15 mouse cellular contexts compared by ENCODE assay signal in the genomic region with DNA sequence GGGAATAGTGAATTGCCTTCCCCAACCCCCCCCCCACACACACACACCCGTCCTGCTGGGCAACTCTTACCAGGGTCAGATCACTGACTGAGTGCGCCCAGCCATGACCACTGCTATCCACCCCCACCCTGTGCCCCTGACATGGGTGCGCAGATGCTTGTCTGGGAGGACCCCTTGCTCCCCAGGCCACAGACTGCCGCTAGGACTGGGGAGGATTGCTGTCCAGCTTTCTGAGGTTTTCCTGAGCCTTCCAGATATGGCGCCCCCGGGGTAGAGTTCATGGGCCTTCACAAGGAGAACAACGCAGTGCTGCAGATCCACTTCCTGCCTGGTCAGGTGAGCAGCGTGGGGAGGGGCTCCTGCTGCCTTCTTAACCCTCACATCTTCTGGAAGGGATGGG. TPM values are rescaled to one million over a fixed set of nuclear protein-coding genes. Genes with fewer than 3 reads are reported as not detected.
DNase-seq lines count a peak whose midpoint lies in the region; ATAC-seq and TF ChIP-seq lines count a peak whose summit lies in the region.
"Had no signal": no experiment of that assay in that cellular context is flagged by ENCODE, and none has a peak within 500 bp of the region (broad histone marks: within the 10 kb centered on the region; RNA-seq: fewer than 3 reads in every experiment).

No protein-coding gene starts in this region.

- POLR2A ChIA-PET in Patski (lab: Charles Lee), result interaction anchor here (0.6 to 3.3 kb wide), 4 partner anchors 11 to 24 kb away, joined by 3 to 27 read pairs (median 4); no protein-coding TSS in a partner anchor

- 78% methylated on average over 8 of the region's 8 CpGs for whole genome bisulfite sequencing in hindbrain, embryonic 12.5 days
- 75% methylated on average over 8 of the region's 8 CpGs for WGBS in hindbrain, embryonic 16.5 days
- 32% methylated on average over 8 of the region's 8 CpGs for WGBS in kidney, adult 2 months
- 82% methylated on average over 8 of the region's 8 CpGs for WGBS in limb, embryonic 10.5 days
- WGBS in midbrain, embryonic 14.5 days, result 63% methylated on average over 8 of the region's 8 CpGs

- peaks cover 15% of the 10 kb centered on the region for H3K4me1 ChIP-seq in hindbrain, embryonic 12.5 days
- no peaks in the 10 kb centered on the region for H3K4me1 ChIP-seq in hindbrain, embryonic 16.5 days (ENCODE audit: control insufficient read depth, insufficient read depth, low read depth, low read length)
- peaks cover 42% of the 10 kb centered on the region for H3K4me1 ChIP-seq in kidney, adult 2 months (ENCODE audit: control insufficient read depth, insufficient read depth, low read length)
- peaks cover 44% of the 10 kb centered on the region for H3K4me1 ChIP-seq in limb, embryonic 10.5 days
- no peaks in the 10 kb centered on the region for H3K4me1 ChIP-seq in midbrain, embryonic 14.5 days (ENCODE audit: control insufficient read depth, insufficient read depth, low read length)

- H3K9ac ChIP-seq in hindbrain, embryonic 12.5 days, result no peak overlapping the region
- H3K9ac ChIP-seq in hindbrain, embryonic 16.5 days (ENCODE audit: low read depth, low read length), result no peak overlapping the region
- H3K9ac ChIP-seq in midbrain, embryonic 14.5 days (replicated peaks; ENCODE audit: low read length), result no peak overlapping the region
- H3K9ac ChIP-seq: midbrain, embryonic 13.5 days; neural tube, embryonic 12.5 days had no signal

- no peaks in the 10 kb centered on the region for H3K27me3 ChIP-seq in hindbrain, embryonic 12.5 days
- no peaks in the 10 kb centered on the region for H3K27me3 ChIP-seq in hindbrain, embryonic 16.5 days (replicated peaks; ENCODE audit: control insufficient read depth, insufficient read depth, low read length)
- no peaks in the 10 kb centered on the region for H3K27me3 ChIP-seq in Patski
- H3K27me3 ChIP-seq in kidney, adult 2 months (replicated peaks; ENCODE audit: control insufficient read depth, insufficient read depth, low read length), result no peaks in the 10 kb centered on the region
- no peaks in the 10 kb centered on the region for H3K27me3 ChIP-seq in limb, embryonic 10.5 days (ENCODE audit: low read depth, poor library complexity, severe bottlenecking)
- H3K27me3 ChIP-seq in midbrain, embryonic 14.5 days (ENCODE audit: control insufficient read depth, insufficient read depth, low read length), result no peaks in the 10 kb centered on the region
- H3K27me3 ChIP-seq: midbrain, embryonic 13.5 days; neural tube, embryonic 12.5 days had no signal

- in situ Hi-C loops in Patski (cut with MboI; ENCODE audit: low pct_unique_long_range_greater_than_20kb), result no loop called here

- H3K27ac ChIP-seq in hindbrain, embryonic 12.5 days, result 0 out of 2 replicates have a peak overlapping the region, but pooled peaks have one; percentile 4
- no peak overlapping the region for H3K27ac ChIP-seq in hindbrain, embryonic 16.5 days (ENCODE audit: low read depth, low read length)
- peak overlapping the region; percentile 84 for H3K27ac ChIP-seq in kidney, adult 2 months (ENCODE audit: insufficient read depth, low read depth, low read length)
- H3K27ac ChIP-seq in limb, embryonic 10.5 days, result peak overlapping the region; percentile 37; the same call in 1 of the 2 replicates
- H3K27ac ChIP-seq in midbrain, embryonic 14.5 days (replicated peaks; ENCODE audit: low read depth, low read length), result no peak overlapping the region
- H3K27ac ChIP-seq: midbrain, embryonic 13.5 days; neural tube, embryonic 12.5 days had no signal

- ATAC-seq in hindbrain, embryonic 12.5 days (ENCODE audit: low FRiP score), result no peak
- ATAC-seq in hindbrain, embryonic 16.5 days, result no peak
- peak; percentile 31 for ATAC-seq in Patski
- ATAC-seq in midbrain, embryonic 14.5 days (ENCODE audit: low FRiP score, low TSS enrichment), result no peak
- ATAC-seq: midbrain, embryonic 13.5 days had no signal

- no peaks in the 10 kb centered on the region for H3K9me3 ChIP-seq in hindbrain, embryonic 12.5 days (replicated peaks)
- H3K9me3 ChIP-seq in hindbrain, embryonic 16.5 days (ENCODE audit: control insufficient read depth, low read length), result no peaks in the 10 kb centered on the region
- no peaks in the 10 kb centered on the region for H3K9me3 ChIP-seq in limb, embryonic 10.5 days (replicated peaks)
- no peaks in the 10 kb centered on the region for H3K9me3 ChIP-seq in midbrain, embryonic 14.5 days (ENCODE audit: control insufficient read depth, low read length)
- H3K9me3 ChIP-seq: midbrain, embryonic 13.5 days; neural tube, embryonic 12.5 days had no signal

- CTCF ChIA-PET in Patski (lab: Charles Lee), result interaction anchor here (1.3 to 4.7 kb wide), 3 partner anchors 14 to 37 kb away, joined by 3 to 46 read pairs (median 13); no protein-coding TSS in a partner anchor

- DNase-seq in Patski (ENCODE audit: low read depth, low spot score), result no peak
- DNase-seq in kidney, adult 2 months, result peak; percentile 73
- DNase-seq in limb, embryonic 10.5 days (ENCODE audit: low spot score), result no peak
- no peak for DNase-seq in thymus, adult 18-20 months
- no peak for DNase-seq in midbrain, embryonic 14.5 days
- DNase-seq in gastrocnemius, postnatal 4 days (ENCODE audit: low spot score in 2 of 2), result no peak
- DNase-seq: cerebellum, adult 8-10 months; heart, adult 18-20 months; retina, postnatal 1 day; thymus, postnatal 36 days had no signal

- no peak for TF ChIP-seq CTCF in Patski (IDR thresholded peaks at IDR 0.05)
- no peak for TF ChIP-seq CTCF in kidney, adult 2 months (conservative IDR thresholded peaks at IDR 0.05; ENCODE audit: insufficient read depth, insufficient read length, low read depth, low read length)

- H3K36me3 ChIP-seq in hindbrain, embryonic 12.5 days, result no peaks in the 10 kb centered on the region
- no peaks in the 10 kb centered on the region for H3K36me3 ChIP-seq in hindbrain, embryonic 16.5 days (ENCODE audit: control insufficient read depth, insufficient read depth, low read length)
- H3K36me3 ChIP-seq in kidney, adult 2 months (ENCODE audit: control insufficient read depth, insufficient read depth, low read length), result peaks cover 9% of the 10 kb centered on the region
- H3K36me3 ChIP-seq in limb, embryonic 10.5 days, result peaks cover 40% of the 10 kb centered on the region
- H3K36me3 ChIP-seq in midbrain, embryonic 14.5 days (ENCODE audit: control insufficient read depth, insufficient read depth, low read length), result no peaks in the 10 kb centered on the region
- H3K36me3 ChIP-seq: midbrain, embryonic 13.5 days; neural tube, embryonic 12.5 days had no signal

- no peak overlapping the region for H3K4me3 ChIP-seq in hindbrain, embryonic 12.5 days
- no peak overlapping the region for H3K4me3 ChIP-seq in hindbrain, embryonic 16.5 days (ENCODE audit: low read length)
- no peak overlapping the region for H3K4me3 ChIP-seq in kidney, adult 2 months (ENCODE audit: insufficient read depth, low read depth, low read length)
- no peak overlapping the region for H3K4me3 ChIP-seq in limb, embryonic 10.5 days
- H3K4me3 ChIP-seq in midbrain, embryonic 14.5 days (replicated peaks; ENCODE audit: low read depth, low read length), result no peak overlapping the region
- H3K4me3 ChIP-seq: midbrain, embryonic 13.5 days; neural tube, embryonic 12.5 days had no signal

- no peak for TF ChIP-seq POLR2A in kidney, adult 2 months (IDR thresholded peaks at IDR 0.05; ENCODE audit: low read depth, low read length)

- H3K4me2 ChIP-seq in hindbrain, embryonic 12.5 days (replicated peaks), result no peak overlapping the region
- no peak overlapping the region for H3K4me2 ChIP-seq in hindbrain, embryonic 16.5 days (ENCODE audit: low read length)
- H3K4me2 ChIP-seq in midbrain, embryonic 14.5 days (ENCODE audit: low read length), result no peak overlapping the region
- H3K4me2 ChIP-seq: midbrain, embryonic 13.5 days; neural tube, embryonic 12.5 days had no signal

RNA-seq across cellular contexts. Expression of gene Myo15b, which starts 14.0 kb away (rescaled TPM):
- 0.05 and 0.12 TPM in 2 replicates for polyA plus RNA-seq in hindbrain, embryonic 12.5 days (2016; fragmentation: Nextera tagmentation; extraction: Ambion mirVana)
- 0.16 and 0.31 TPM in 2 replicates for polyA plus RNA-seq in hindbrain, embryonic 16.5 days (2015; fragmentation: Nextera tagmentation; extraction: Ambion mirVana)
- polyA plus RNA-seq in Patski (2021), result 1.4 TPM
- polyA plus RNA-seq in kidney, adult 2 months (2012; rRNA removed), result 104 and 132 TPM in 2 replicates
- polyA plus RNA-seq in limb, embryonic 10.5 days (2016; fragmentation: Nextera tagmentation; extraction: Ambion mirVana), result 0.05 and 0.18 TPM in 2 replicates
- polyA plus RNA-seq in midbrain, embryonic 14.5 days (2014; fragmentation: Nextera tagmentation; extraction: Ambion mirVana), result 0.15 TPM in 1 of 2 replicates, not detected in the other
- total RNA-seq in gastrocnemius, postnatal 4 days (2021), result under 1 TPM; 0.37 to 0.60 TPM
- total RNA-seq: heart, adult 18-20 months had no signal

RNA-seq across cellular contexts. Expression of gene Llgl2, which starts 20.4 kb away (rescaled TPM):
- polyA plus RNA-seq in hindbrain, embryonic 12.5 days (2016; fragmentation: Nextera tagmentation; extraction: Ambion mirVana), result 4.0 and 6.1 TPM in 2 replicates
- polyA plus RNA-seq in hindbrain, embryonic 16.5 days (2015; fragmentation: Nextera tagmentation; extraction: Ambion mirVana), result 1.3 and 2.1 TPM in 2 replicates
- 163 TPM for polyA plus RNA-seq in Patski (2021)
- 153 and 166 TPM in 2 replicates for polyA plus RNA-seq in kidney, adult 2 months (2012; rRNA removed)
- polyA plus RNA-seq in limb, embryonic 10.5 days (2016; fragmentation: Nextera tagmentation; extraction: Ambion mirVana), result 11.2 and 12.3 TPM in 2 replicates
- polyA plus RNA-seq in midbrain, embryonic 14.5 days (2014; fragmentation: Nextera tagmentation; extraction: Ambion mirVana), result 0.55 and 0.63 TPM in 2 replicates
- 10 to 100 TPM; 19.0 to 21.6 TPM for total RNA-seq in gastrocnemius, postnatal 4 days (2021)

RNA-seq across cellular contexts. Expression of gene Tsen54, which starts 29.7 kb away (rescaled TPM):
- polyA plus RNA-seq in hindbrain, embryonic 12.5 days (2016; fragmentation: Nextera tagmentation; extraction: Ambion mirVana), result 27.1 and 28.8 TPM in 2 replicates
- 18.7 and 23.3 TPM in 2 replicates for polyA plus RNA-seq in hindbrain, embryonic 16.5 days (2015; fragmentation: Nextera tagmentation; extraction: Ambion mirVana)
- 52.3 TPM for polyA plus RNA-seq in Patski (2021)
- 36.4 and 43.4 TPM in 2 replicates for polyA plus RNA-seq in kidney, adult 2 months (2012; rRNA removed)
- polyA plus RNA-seq in limb, embryonic 10.5 days (2016; fragmentation: Nextera tagmentation; extraction: Ambion mirVana), result 42.5 and 48.8 TPM in 2 replicates
- 17.2 and 20.5 TPM in 2 replicates for polyA plus RNA-seq in midbrain, embryonic 14.5 days (2014; fragmentation: Nextera tagmentation; extraction: Ambion mirVana)
- total RNA-seq in gastrocnemius, postnatal 4 days (2021), result 10 to 100 TPM; 15.6 to 16.9 TPM

RNA-seq across cellular contexts. Expression of gene Caskin2, which starts 30.8 kb away (rescaled TPM):
- polyA plus RNA-seq in hindbrain, embryonic 12.5 days (2016; fragmentation: Nextera tagmentation; extraction: Ambion mirVana), result 17.2 and 17.9 TPM in 2 replicates
- polyA plus RNA-seq in hindbrain, embryonic 16.5 days (2015; fragmentation: Nextera tagmentation; extraction: Ambion mirVana), result 9.0 and 12.6 TPM in 2 replicates
- polyA plus RNA-seq in Patski (2021), result 29.7 TPM
- 36.9 and 46.7 TPM in 2 replicates for polyA plus RNA-seq in kidney, adult 2 months (2012; rRNA removed)
- polyA plus RNA-seq in limb, embryonic 10.5 days (2016; fragmentation: Nextera tagmentation; extraction: Ambion mirVana), result 18.1 and 18.9 TPM in 2 replicates
- 8.4 and 9.8 TPM in 2 replicates for polyA plus RNA-seq in midbrain, embryonic 14.5 days (2014; fragmentation: Nextera tagmentation; extraction: Ambion mirVana)
- 10 to 100 TPM; 26.1 to 26.8 TPM for total RNA-seq in gastrocnemius, postnatal 4 days (2021)

RNA-seq across cellular contexts. Expression of gene Smim5, which starts 55.5 kb away (rescaled TPM):
- 2.3 and 4.2 TPM in 2 replicates for polyA plus RNA-seq in hindbrain, embryonic 12.5 days (2016; fragmentation: Nextera tagmentation; extraction: Ambion mirVana)
- 2.5 and 3.9 TPM in 2 replicates for polyA plus RNA-seq in hindbrain, embryonic 16.5 days (2015; fragmentation: Nextera tagmentation; extraction: Ambion mirVana)
- 1.6 TPM for polyA plus RNA-seq in Patski (2021)
- 26.1 and 26.7 TPM in 2 replicates for polyA plus RNA-seq in kidney, adult 2 months (2012; rRNA removed)
- polyA plus RNA-seq in limb, embryonic 10.5 days (2016; fragmentation: Nextera tagmentation; extraction: Ambion mirVana), result 1.7 and 2.0 TPM in 2 replicates
- polyA plus RNA-seq in midbrain, embryonic 14.5 days (2014; fragmentation: Nextera tagmentation; extraction: Ambion mirVana), result 0.46 and 1.1 TPM in 2 replicates
- total RNA-seq in gastrocnemius, postnatal 4 days (2021), result 10 to 100 TPM; 14.1 to 17.1 TPM
- total RNA-seq: left cerebral cortex, postnatal 36 days had no signal

Comparison
In these comparisons a context has a peak if more than half of its experiments do, and no peak if none do; other contexts are left out.
1. H3K27ac ChIP-seq: peak in hindbrain, embryonic 12.5 days (single experiment), kidney, adult 2 months (single experiment) and limb, embryonic 10.5 days (single experiment); none in hindbrain, embryonic 16.5 days (single experiment) and midbrain, embryonic 14.5 days (single experiment).
2. RNA of gene Myo15b, which starts 14.0 kb away (polyA plus RNA-seq): 104 to 132 TPM in kidney, adult 2 months; 1.4 TPM in Patski (single experiment), 0.05 to 0.18 TPM in limb, embryonic 10.5 days, 0.16 to 0.31 TPM in hindbrain, embryonic 16.5 days, 0.05 to 0.12 TPM in hindbrain, embryonic 12.5 days and 0.15 TPM in midbrain, embryonic 14.5 days; every median in the first group is over 10 times any median in the second.
3. RNA of gene Llgl2, which starts 20.4 kb away (polyA plus RNA-seq): 163 TPM in Patski (single experiment) and 153 to 166 TPM in kidney, adult 2 months; 11.2 to 12.3 TPM in limb, embryonic 10.5 days, 4.0 to 6.1 TPM in hindbrain, embryonic 12.5 days, 1.3 to 2.1 TPM in hindbrain, embryonic 16.5 days and 0.55 to 0.63 TPM in midbrain, embryonic 14.5 days; every median in the first group is over 10 times any median in the second.